Mouse (Mus musculus) layer of hippocampus, postnatal 14 days (tissue): ENCODE data around the gene Lrp8. TPM values are rescaled to one million over a fixed set of nuclear protein-coding genes. Genes with fewer than 3 reads are reported as not detected.
A peak's percentile ranks its signal among the peaks of the same experiment; 100 is the strongest.

ENCODE experiments used
- DNase-seq, 2 experiments: peaks; one replicate each; pipeline ENCODE4 v3.0.0; 2021 to 2022; ENCODE audit warnings: low spot score in 2 of 2, mixed read lengths in 1 of 2
- total RNA-seq, 2 experiments: library from RNA; stranded (reverse); gene quantifications; 2 replicates each; pipeline ENCODE4 v1.2.3; 2021

Gene Lrp8
- total RNA-seq, 2 experiments from 2014 or later: 116 to 132 TPM

GRCm38 (mm10) chr4:107837910-107838309 is 35.8 kb downstream of the Lrp8 start:
- DNase-seq: no peak

GRCm38 (mm10) chr4:107843687-107844086 is 41.6 kb downstream of the Lrp8 start:
- DNase-seq: no peak

- DNase-seq: peak; percentile 81 to 84
Measured at GRCm38 (mm10) chr4:107844971-107845370, 42.9 kb downstream of the Lrp8 start.

- DNase-seq: no peak
Measured at GRCm38 (mm10) chr4:107846795-107847194, 44.7 kb downstream of the Lrp8 start.

- no peak for DNase-seq
Measured at GRCm38 (mm10) chr4:107848546-107848945, 46.5 kb downstream of the Lrp8 start.

- no peak for DNase-seq
Measured at GRCm38 (mm10) chr4:107849621-107850020, 47.6 kb downstream of the Lrp8 start.

- DNase-seq: no peak
Measured at GRCm38 (mm10) chr4:107850091-107850490, 48.0 kb downstream of the Lrp8 start.

- DNase-seq: no peak
Measured at GRCm38 (mm10) chr4:107853333-107853732, 51.3 kb downstream of the Lrp8 start.

GRCm38 (mm10) chr4:107853836-107854235 is 51.8 kb downstream of the Lrp8 start:
- DNase-seq: no peak

- peak in 1 of 2 experiments; percentile 33 for DNase-seq
Measured at GRCm38 (mm10) chr4:107856958-107857686, 55.1 kb downstream of the Lrp8 start.

GRCm38 (mm10) chr4:107858995-107859394 is 56.9 kb downstream of the Lrp8 start:
- DNase-seq: peak in 1 of 2 experiments; percentile 59

GRCm38 (mm10) chr4:107864866-107865265 is 62.8 kb downstream of the Lrp8 start:
- DNase-seq: no peak

- DNase-seq: peak; percentile 96 to 97
Measured at GRCm38 (mm10) chr4:107879254-107880050, 77.4 kb downstream of the Lrp8 start, which contains the start of gene Magoh. Gene Magoh (plus strand): TSS chr4:107879755.

- no peak for DNase-seq
Measured at GRCm38 (mm10) chr4:107881631-107882030, 79.6 kb downstream of the Lrp8 start.

GRCm38 (mm10) chr4:107886371-107886770 is 84.3 kb downstream of the Lrp8 start:
- DNase-seq: no peak

GRCm38 (mm10) chr4:107889385-107889730 is 87.3 kb downstream of the Lrp8 start:
- DNase-seq: no peak

GRCm38 (mm10) chr4:107889731-107890432 is 87.8 kb downstream of the Lrp8 start, which contains the start of gene 0610037L13Rik:
Gene 0610037L13Rik (plus strand): TSS chr4:107889813.
- peak; percentile 88 to 94 for DNase-seq

- DNase-seq: no peak
Measured at GRCm38 (mm10) chr4:107892663-107893062, 90.6 kb downstream of the Lrp8 start.

GRCm38 (mm10) chr4:107899211-107899927 is 97.3 kb downstream of the Lrp8 start:
- peak in 1 of 2 experiments; percentile 72 for DNase-seq

- DNase-seq: no peak
Measured at GRCm38 (mm10) chr4:107900206-107900605, 98.1 kb downstream of the Lrp8 start.

- DNase-seq: no peak
Measured at GRCm38 (mm10) chr4:107904252-107904651, 102.2 kb downstream of the Lrp8 start.
